Mouse (Mus musculus) cerebellum, adult 18-20 months (tissue): ENCODE measurements around the gene Top3a.

ENCODE experiments used
- DNase-seq, 2 experiments: peaks; one replicate each; pipeline ENCODE4 v3.0.0; 2021

Top3a gene

GRCm38 (mm10) chr11:60774841-60775240 lies 2.3 kb downstream of the Top3a start:
- DNase-seq, result no peak

- no peak for DNase-seq
Measured at GRCm38 (mm10) chr11:60774158-60774689, 2.9 kb downstream of the Top3a start.

DNA sequence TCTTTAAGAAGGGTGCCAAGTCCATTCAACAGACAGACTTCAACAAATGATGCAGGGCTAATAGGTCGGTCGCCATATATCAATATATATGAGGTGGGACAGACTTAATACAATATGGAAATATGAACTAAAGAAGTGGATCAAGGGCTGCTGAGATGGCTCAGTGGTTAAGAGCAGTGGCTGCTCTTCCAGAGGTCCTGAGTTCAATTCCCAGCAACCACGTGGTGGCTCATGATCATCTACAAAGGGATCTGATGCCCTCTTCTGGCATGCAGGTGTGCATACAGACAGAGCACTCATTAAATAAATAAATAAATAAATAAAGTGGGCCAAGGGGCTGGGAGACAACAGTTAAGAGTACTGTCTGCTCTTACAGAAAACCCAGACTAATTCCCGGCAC lies 5.0 kb downstream of the Top3a start:
- no peak for DNase-seq

GRCm38 (mm10) chr11:60770776-60771175 lies 6.4 kb downstream of the Top3a start:
- no peak for DNase-seq

- no peak for DNase-seq
Measured at GRCm38 (mm10) chr11:60769322-60769721, 7.8 kb downstream of the Top3a start.

- DNase-seq, result no peak
Measured at GRCm38 (mm10) chr11:60766969-60767368, 10.2 kb downstream of the Top3a start.

DNA sequence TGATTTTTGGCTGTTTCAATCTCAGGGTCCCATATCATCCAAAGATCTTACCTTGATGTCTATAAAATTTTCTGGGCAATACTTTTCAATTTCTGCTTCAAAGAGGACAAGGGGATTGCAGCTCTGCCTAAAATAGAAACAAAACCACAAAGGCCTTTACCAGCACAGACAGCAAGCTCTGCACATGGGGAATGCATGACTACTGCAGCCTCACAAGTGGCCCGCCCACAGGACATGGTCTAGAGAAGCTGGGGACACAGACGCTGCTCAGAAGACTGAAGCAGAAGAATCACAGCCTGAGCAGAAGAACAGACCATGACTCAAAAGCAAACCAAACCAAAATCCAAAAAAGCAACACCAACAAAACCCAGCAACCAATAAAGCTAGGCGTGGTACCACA lies 15.5 kb downstream of the Top3a start:
- no peak for DNase-seq

DNA sequence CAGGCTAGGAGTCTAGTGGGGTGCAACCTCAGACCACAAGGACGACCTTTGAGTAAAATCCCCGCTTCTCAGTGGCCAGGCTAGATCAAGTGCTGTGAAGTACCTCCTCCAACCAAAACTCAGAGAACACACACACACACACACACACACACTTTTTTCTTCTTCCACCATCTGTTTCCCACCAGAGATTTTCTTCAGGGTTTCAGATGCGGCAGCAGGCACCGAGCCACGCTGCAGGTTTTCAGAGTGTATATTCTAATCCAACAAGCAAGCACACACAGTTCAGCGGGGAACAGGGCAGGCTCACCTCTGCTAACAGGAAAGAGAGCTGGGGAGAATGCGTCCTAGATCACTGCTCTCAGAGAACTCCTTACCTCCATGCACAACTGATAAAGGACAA lies 21.6 kb downstream of the Top3a start:
- no peak for DNase-seq

DNA sequence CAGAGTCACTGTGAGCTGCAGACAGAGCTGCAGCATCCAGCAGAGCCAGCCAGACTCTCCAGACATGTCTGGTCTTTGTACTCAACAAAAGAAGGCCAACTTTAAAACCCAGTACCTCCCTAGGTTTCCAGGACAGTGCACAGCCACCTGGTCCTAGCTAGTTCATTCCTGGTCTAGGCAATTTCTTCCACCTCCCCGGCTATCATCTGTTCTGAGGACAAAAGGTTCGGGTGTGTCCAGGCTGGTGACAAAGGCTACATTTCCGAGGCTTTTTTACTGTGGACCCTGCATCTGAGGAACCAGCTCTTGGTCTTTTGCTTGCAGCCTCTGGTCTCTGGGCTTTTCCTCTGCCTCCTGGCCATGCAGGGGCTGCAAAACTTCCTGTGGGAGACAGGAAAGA lies 36.8 kb downstream of the Top3a start:
- DNase-seq, result no peak

DNA sequence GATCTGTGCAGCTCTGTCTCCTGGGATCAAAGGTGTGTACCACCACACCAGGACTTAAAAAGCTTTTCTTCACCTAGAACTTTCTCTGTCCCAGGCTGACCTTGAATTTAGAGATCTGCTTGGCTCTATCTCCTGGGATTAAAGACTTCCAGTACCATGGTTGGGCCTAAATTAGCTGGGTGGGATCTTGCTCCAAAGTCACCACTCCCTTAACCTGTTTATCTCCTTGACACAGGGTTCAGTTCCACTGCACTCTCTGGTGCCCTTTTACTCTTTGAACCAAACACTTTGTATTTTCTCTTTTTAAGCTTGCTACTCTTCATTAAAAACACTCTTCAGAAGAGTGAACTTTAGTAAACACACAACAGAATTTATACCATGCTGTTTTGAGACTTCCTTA lies 39.7 kb downstream of the Top3a start:
- no peak for DNase-seq

DNA sequence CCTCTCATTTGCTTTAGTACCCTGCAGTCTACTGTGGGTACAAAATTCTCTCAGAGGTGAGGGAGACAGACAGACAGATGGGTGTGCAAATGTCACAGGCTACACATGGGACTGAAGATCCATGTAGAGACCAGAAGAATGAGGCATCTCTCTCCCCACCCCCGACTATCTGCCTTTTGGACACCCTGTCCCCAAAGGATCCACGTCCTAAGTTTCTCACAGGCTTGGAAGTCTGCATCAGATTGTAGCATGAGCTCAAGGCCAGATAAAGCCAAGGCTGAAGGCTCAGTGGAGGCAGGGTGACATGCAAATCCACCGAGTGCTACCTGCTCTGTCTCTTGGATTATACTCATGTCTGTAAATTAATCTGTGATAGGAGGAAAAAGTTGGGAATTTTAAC lies 40.7 kb downstream of the Top3a start:
- DNase-seq, result no peak

DNA sequence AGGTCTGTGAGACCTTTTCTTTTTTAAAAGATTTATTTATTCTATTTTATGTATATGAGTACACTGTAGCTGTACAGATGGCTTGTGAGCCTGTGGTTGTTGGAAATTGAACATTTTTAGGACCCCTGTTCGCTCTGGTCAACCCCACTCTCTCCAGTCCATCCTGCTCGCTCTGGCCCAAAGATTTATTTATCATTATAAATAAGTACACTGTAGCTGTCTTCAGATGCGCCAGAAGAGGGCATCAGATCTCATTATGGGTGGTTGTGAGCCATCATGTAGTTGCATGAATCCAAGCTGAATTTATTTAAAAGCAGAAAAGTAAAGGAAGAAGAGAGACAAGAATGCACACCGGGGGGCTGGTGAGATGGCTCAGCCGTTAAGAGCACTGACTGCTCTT lies 42.0 kb downstream of the Top3a start:
- no peak for DNase-seq

DNA sequence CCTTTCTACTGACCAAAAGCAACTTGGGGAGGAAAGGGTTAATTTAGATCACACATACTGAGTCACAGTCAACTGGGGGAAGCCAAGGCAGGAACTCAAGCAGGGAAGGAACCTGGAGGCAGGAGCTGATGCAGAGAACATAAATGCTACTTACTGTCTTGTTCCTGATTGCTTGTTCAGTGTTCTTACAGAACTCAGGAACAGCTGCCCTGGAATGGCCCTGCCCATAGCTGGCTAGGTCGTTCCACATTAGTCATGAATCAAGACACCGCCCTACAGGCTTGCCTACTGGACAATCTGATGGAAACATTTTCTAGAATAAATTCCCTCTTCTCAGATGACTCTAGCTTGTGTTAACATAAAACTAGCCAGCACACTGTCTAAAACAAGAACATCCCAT lies 43.0 kb downstream of the Top3a start:
- no peak for DNase-seq

DNA sequence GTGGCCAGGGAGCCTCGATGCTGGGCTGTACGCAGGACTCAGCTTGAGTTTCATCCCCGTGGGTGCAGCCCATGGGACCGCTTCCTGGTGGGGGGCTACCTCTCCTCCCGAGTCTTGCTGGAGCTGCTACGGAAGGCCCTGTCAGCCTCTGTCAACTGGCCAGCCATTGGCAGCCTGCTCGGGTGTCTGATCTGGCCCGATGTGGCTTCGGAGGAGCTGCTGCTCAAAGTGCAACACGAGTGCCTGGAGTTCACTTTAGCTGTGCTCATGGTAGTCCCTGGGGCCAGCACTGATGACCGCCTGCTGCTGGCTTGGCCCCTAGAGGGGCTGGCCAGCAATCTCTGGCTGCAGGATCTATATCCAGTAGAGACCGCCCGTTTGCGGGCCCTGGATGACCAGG lies 45.9 kb downstream of the Top3a start:
- DNase-seq, result no peak

GRCm38 (mm10) chr11:60730169-60730568 lies 47.0 kb downstream of the Top3a start:
- no peak for DNase-seq

GRCm38 (mm10) chr11:60729217-60729641 lies 47.9 kb downstream of the Top3a start:
- no peak for DNase-seq

- peak; percentile 94 to 97 for DNase-seq
Measured at GRCm38 (mm10) chr11:60728260-60728761, 48.9 kb downstream of the Top3a start, which contains the start of gene Mief2. Gene Mief2, plus strand, starts transcription at chr11:60728398.

DNA sequence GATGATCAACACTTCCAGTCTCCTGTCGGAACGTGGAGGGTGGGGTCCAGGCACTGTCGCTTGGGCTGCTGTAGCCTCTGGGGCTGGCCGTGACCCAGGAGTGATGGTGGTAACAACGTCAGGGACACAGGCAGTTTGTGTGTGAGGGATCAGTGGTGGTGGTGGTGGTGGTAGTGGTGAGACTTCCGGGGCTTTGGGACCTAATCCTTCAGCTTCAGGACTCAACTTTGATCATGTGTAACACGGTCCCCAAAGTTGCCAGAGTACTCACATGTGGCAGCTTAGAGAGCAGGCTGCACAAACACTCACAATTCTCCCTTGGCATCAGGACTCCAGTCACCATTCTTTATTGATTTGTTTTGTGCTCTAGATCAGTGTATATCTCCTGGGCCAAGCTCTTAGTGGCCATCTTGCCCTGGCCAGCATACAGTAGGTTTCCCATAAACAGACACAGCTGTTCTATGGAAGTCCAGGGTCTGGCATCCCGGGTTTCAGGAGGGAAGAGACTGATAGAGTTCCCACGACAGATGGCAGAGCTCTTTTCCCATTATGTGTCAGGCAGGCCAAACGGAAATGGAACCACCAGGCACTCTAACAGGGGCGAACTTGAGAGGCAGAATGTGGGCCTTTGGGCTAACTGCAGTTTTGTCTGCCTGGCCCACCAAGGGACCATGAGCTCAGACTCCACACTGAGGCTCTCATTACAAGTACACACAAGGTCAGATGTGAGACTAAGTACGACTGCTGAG lies 49.6 kb downstream of the Top3a start:
- DNase-seq, result peak in 1 of 2 experiments; percentile 23

GRCm38 (mm10) chr11:60726601-60727391 lies 50.4 kb downstream of the Top3a start, which contains the start of gene Flii:
Gene Flii, minus strand, starts transcription at chr11:60727263.
- DNase-seq, result peak; percentile 81 to 90

DNA sequence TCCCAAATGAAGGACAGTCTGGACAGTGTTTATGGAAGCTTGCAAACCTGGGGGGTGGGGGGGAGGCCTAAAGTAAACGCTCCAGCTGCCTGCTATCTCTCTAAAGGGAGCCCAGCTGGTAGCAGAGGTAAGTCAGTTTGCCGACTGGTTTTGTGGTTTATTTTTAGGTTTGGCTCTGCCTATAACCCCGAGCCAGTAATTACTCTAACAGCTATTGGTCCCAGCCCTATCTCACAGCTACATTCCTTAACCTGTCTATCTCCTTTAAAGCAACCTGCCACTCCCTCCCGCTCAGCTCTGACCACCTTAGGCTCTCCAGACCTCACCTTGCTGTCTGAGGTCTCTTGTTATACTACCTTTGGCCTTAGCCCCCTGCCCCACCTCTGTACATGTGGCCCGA lies 57.9 kb downstream of the Top3a start:
- no peak for DNase-seq

GRCm38 (mm10) chr11:60715833-60716232 lies 61.3 kb downstream of the Top3a start:
- no peak for DNase-seq

DNA sequence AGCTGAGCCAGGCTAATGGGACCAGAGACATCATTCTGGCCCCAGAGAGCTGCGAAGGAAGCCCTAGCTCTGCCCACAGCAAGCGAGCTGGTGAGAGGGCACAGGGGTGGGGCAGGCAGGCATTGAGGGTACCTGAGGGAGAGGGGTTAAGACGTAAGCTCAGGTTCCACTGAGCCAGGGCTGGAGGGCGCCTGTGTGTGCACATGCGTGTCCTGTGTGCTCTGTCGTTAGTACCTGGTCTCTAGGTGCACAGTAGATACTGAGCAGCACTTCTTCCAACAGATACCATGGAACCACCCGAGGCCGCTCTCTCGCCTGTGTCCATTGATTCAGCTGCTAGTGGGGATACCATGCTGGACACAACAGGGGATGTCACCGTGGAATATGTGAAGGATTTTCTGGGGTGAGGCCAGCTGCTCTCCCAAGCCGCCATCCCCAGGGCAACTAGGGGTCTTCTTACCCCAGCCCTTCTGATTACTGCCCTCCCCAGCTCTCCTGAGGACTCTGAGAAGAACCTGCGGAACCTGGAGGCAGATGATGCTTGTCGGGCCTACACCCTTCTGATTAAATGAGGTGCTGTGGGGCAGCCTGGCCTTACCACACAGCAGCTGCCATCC lies 64.4 kb downstream of the Top3a start:
- DNase-seq, result no peak

- no peak for DNase-seq
Measured at GRCm38 (mm10) chr11:60712040-60712439, 65.1 kb downstream of the Top3a start.
